Mouse (Mus musculus) thymus, adult 18-20 months (tissue): ENCODE measurements around the gene Kctd21.

ENCODE experiments used
- DNase-seq, 2 experiments: peaks; one replicate each; pipeline ENCODE4 v3.0.0; 2022; ENCODE audit warnings: mixed read lengths in 2 of 2

The Kctd21 gene

DNA sequence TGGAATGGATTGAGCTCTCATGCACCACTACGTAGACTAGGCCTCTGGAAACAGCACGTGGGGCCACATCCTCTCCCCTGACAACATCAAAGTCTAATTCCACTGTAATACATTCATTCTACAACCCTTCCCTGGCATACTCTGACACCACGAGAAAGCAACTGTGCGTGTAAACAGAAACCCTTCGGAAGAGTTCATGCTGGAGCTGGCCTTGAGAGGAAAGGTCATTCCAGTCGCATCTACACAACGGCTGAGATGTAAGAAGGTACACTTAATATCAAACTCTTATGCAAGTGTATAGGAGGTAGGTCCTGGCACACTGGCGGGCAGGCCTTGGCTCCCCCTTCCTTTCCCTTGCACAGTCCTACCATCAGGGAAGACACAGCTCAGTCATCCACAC is 7.8 kb upstream of the Kctd21 start:
- no peak for DNase-seq

DNA sequence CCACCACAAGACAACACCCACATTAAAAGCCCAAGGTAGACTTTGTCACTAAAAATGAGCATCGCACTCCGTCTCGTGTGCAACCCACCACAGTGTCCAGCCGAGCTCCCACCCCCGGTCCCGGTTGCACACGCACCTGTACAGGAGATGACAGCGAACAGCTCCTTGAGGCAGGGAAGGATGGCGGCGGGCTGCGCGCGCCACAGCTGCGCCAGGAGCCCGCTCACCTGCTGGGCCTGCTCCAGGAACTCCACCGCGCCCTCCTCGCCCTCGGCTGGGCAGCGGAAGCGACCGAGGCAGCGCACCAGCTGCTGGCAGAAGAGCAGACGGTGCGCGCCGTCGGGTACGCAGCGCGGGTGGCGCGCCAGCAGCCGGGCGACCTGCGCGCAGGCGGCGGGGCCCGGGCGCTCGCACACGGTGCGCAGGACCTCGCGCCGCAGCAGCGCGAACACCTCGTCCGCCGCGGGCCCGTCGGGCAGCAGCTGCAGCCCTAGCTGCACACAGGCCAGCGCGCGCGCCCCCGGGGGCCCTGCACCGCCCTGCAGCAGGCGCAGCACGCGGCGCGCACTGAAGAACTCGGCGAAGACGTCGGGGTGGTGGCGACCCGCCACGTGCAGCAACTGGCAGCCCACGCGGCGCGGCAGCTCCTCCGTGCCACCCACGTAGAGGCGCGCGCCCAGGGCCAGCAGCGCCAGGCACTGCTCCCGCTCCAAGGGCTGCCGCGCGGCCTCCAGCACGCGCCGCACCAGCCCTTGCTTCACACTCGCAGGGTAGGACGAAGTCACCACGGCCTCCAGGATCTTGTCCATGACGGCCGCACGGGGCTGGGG is 6.8 kb upstream of the Kctd21 start:
- no peak for DNase-seq

DNA sequence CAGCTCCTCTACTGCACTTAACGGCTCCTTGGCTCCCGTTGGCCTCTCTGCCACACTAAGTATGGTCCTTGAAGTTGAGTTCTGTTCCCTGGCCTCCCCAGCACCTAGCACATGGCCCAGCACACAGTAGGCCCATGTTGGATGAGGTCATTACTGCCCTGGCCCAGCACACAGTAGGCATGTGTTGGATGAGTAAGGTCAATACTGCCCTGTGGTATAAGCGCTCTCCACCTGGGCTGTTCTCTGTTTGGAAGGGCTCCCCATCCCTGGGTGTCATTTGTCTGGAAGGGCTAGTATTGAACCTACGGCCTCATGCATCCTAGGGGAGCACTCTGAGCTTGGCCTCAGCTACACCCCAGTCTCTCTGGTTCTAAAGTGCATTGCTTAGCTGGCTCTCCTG is 4.8 kb upstream of the Kctd21 start:
- DNase-seq = no peak

DNA sequence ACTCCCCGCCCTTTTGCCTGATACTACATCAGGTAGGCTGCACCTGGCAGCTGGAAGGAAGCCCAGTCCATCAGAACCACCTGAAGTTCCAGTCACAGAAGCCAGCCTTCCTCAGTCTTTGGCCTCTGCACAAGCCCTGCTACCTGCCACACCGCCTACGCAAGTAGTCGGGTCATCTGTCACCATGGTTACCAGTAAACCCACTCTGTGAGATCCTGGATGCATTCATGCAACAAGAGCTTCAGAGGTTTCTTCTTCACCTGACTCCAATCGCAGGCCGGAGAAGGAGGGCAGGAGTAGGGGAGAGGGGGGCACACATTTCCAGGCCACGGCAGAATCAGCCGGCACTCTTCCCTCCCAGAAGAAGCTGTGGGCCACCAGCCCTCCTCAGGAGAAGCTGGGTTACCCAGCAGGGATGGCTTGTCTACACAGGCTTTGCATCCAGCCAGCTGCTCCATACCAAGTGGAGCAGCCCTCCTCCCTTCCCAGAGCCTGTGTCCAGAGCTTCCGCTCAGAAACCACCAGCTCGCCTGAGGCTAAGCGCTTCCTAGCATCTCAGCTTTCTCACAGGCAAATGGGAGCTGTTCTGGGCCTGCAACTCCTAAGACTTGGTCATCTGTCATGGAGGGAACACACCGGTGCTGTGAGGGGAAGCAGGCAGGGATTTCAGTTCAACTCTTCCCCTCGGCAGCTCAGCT is 3.1 kb upstream of the Kctd21 start:
- no peak for DNase-seq

DNA sequence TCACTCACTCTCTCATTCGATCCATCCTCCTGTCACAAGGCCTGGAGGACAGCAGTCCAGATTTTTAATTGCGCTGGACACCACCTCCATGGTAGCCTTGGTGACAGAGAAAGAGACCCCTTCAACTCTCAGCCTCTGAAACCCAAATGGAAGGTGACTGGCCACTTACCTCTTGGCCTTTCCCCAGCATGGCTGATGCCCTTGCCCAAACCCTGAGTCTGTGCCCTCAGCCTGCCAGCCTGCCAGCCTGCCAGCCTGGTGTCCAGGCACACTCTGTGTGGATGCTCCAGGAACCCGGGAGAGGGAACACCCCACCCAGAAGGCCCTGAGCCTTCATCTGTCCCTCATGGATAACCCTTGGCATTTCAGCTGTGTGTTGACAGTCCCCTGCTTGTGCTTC is 2.5 kb upstream of the Kctd21 start:
- no peak for DNase-seq

DNA sequence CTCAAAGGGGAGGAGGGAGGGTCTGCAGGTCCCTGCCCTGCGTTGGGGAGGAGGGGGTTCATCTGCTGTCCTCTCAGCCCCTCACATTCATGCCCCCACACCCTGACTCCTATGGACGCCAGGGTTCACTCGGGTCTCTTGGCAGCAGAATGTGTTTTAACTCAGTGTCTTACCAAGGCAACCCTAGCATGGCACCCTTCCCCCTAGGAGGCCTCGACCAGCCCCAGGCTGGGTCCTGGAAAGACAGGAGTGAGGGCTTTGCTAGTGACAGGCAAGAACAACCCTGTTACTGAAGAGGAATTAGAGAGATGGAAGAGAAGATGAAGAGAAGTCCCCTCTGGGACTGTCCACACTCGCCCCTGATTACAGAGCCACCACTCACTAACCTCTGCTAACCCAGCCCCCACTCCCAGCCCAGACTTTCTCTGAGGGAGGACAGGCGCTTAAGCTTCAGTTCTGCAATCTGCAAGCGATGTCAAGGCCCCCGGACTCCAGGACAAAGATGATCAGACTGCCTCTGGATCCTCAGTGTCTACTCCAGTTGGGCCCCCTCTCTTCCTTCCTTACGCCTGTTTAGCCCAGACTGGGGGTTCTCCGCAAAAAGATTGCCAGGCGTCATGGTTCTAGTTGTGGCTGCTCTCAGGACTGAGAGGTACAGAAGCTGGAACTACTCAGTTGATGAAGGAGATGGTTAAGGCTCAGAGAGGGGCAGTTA is 1.0 kb upstream of the Kctd21 start:
- DNase-seq = peak in 1 of 2 experiments; percentile 14

DNA sequence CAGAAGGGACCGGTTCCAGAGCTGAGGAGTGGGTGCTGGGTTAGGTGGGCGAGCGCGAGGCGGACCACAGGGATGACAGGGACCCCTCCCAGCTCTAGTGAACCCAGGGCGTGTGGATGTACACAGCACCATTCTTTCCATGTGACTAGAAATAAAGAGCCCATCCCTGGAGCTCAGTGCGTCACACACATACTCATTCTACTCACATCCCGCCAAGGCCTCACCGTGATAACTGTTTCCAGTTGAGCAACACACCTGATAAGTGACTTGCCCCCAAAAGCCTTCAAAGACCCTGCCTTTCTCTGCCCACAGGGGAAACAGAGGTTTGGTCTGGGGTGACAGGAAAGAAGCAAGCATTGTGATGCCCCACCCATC is 527 bp downstream of the Kctd21 start:
- DNase-seq = no peak

DNA sequence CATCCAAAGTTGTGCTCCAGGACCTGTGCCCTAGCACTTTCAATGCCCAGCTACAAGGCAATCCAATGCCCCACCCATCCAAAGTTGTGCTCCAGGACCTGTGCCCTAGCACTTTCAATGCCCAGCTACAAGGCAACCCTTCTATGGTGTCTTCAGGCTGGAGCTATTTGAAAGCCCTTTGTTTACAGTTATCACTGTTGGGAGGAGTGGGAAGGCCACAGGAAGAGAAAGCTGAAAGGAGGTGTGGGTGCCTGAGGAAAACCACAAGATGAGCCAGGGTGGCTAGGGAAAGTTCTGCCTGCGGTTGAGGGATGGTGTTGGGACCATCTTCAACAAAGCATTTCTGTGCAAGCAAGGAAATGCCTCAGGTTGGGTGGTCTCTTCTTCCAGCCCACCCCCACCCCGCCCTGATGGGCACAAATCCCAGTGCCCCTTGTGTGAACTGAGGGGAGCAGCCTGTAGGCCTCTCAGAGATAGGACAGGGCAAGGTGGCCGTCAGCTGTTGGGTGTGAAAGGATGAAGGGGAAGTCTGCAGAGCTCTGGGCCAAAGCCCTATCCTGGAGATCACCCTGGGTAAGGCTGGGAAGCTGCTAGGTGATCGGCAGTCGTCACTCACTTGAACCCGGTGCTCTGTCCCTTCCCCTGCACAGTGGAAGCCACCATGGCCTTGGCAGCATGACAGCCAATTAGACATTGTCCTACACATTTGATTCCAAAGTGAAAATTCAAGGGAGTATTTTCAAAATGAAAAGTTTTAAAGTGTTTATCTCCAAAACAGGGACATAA is 1.2 kb downstream of the Kctd21 start:
- no peak for DNase-seq

DNA sequence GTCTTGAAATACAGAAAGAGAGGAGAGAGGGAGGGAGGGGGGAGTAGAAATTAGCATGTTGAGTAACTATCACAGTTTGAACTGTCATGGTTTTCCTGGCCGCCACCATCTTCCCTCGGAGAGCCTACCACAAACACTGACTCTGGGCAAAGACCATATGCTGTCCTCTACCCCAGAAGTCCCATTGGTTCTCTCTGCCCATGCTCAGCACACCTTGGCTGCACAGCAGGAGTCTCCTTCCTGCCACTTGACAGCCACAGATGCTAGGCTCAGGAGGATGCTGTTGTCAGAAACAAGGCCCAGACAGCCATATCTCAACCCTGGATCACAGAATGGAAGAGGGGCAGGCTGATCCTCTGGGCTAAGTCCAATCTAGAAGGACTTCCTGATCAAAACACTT is 2.3 kb downstream of the Kctd21 start:
- no peak for DNase-seq

DNA sequence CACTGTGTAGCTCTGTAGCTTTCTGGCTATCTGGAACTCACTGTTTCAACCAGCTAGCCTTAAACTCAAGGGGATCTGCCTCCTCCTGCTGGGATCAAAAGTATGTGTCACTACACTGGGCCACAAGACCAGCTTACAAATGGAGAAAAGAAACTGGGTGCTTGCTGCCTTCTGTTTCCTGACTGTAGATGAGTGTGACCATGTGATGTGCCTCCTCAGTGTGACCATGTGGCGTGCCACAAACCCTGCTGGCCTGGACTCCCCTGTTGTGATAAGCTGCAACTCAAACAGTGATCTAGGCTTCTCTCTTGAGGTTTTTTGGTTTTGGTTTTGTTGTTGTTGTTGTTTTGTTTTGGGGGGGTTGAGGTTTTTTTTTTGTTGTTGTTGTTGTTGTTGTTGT is 4.6 kb downstream of the Kctd21 start:
- DNase-seq = no peak

DNA sequence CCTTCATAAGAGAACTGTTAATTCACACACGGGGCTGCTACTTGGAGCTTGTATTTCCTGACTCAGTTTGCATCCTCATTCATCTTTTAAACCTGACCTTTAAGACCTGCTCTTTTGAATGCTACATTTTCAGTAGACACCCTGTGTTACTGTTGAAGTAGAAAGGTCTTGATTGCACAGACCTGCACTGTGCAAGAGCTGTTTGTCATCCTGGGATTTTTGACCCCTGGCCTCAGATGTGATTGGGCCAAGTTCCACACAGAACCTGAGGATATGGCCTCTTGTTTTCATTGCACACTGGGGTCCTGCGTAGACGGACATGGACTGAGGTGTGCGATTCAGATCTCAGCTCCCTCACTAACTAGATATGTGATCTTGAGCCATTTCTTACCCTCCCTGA is 6.5 kb downstream of the Kctd21 start:
- DNase-seq = no peak

DNA sequence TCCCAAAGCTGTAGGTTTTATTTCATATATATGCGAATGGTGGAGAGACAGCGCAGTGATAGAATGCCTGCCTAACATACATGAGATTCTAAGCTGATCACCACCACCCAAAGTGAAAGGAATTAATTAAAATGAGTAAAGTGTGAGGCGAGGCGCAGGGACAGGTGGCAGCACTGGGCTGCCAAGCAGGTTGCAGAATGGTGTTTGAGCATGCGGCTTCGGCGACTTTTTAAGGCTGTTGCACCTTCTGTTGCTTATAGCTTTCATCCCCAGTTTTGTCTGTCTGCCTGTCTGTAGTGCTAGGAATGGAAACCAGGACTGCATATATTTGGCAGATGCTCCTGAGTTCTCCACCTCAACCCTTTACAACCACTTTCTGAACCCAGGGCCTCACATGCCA is 7.5 kb downstream of the Kctd21 start:
- no peak for DNase-seq

DNA sequence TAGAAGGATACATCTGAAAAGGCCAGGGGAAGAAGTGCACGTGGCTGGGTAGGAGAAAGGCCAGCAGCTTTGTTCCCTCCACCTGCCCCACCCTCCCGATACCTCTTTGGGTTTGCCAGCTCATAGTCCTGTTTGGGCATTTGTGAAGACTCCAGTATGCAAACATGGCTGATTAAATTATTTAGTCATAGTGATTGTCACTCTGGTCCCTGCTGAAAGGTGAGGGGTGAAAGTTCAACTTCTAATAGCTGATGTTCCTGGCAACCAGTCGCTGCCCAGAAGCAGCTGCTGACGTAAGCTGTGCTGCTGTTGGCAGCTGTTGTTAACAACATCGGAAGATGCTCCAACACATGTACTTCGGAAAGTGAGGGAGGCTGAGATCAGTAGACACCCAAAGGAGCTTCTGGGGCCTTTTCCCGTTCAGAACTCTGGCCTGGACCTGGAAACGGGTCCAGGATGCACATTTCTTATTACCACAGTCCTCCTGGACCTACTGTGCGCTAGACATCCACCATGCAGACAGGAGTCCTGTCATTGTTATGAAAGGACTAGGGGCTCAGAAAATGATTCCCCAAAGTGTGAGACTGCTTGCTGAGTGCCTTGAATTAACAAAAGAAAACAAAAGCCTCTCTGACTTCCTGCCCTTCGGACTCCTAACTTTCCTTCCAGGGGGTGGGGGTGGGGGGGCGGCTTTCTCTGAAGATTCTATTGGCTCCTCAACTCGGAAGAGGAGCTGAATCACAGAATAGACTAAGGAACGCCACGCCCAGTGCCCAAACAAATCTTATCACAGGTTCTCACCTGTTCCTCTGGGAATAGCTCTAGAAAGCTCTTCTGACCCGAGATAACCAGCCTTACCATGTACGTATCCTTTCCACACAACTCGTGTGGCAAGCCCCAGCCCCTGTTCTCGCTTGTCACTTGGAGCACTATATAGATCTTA is 9.1 kb downstream of the Kctd21 start:
- DNase-seq = no peak

DNA sequence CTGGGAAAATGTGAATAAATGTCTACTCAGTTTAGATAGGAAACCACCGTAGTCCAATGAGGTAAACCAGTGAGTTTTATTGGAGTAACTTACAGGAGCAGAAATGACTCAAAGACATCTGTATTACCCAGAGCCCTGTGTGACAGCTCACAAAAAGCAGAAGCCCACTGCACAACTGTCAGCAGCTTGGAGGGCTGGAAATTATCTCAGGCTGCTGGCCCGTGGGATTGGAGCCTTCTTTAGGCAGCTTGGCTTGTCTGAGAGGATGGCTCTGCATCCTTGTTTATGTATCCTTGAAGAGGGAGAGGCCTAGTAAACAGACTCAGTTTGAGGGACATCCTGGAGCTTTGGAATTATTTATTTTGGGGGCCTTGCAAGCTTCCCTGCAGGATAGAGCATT is 10.8 kb downstream of the Kctd21 start:
- no peak for DNase-seq

DNA sequence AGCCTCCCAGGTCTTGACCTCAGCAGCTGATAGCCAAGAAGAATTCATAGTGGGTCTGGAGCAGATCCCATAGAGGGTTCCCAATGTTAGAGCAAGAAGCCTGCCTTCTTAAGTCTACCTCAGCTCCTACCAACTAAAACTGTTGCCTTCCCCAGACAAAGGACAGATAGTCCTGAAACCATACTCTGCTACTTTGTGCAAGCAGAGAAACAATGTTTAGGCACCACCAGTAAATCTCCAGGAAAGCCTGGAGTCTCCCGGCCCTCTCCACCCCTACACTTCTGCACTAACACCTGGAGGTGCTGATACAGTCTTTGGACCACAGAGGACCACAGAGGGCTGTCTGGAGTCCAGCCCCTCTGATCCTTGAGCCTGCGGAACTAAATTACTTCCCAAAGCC is 12.5 kb downstream of the Kctd21 start:
- no peak for DNase-seq

DNA sequence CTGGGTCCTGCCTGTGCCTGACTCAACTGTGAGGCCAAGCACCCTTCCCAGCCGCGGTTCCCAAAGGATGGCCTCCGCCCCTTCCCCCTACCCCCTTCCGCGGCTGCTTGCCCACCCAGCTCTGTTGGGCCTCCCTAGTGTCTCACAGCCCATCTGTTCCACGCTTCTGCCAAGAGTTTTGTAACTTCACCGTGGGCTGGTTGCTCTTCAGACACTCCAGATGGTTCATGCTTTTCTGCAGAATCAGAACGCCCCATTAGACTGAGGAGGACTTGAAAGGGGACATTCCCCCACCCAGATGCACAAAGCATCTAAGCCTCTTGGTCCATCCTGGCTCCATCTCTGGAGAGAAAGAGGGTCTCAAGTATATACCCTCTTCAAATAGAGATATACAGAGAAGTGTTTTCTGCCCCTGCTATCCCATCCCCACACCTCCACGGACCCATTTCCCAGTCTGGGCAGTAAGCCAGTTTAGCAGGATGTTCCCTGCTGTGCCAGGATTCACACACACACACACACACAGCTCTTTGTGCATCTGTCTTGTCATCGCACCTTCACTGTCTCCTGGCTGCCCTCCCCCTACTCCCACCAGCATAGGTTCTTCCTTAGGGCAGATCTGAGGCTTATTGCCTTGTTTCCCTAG is 13.2 kb downstream of the Kctd21 start:
- no peak for DNase-seq

DNA sequence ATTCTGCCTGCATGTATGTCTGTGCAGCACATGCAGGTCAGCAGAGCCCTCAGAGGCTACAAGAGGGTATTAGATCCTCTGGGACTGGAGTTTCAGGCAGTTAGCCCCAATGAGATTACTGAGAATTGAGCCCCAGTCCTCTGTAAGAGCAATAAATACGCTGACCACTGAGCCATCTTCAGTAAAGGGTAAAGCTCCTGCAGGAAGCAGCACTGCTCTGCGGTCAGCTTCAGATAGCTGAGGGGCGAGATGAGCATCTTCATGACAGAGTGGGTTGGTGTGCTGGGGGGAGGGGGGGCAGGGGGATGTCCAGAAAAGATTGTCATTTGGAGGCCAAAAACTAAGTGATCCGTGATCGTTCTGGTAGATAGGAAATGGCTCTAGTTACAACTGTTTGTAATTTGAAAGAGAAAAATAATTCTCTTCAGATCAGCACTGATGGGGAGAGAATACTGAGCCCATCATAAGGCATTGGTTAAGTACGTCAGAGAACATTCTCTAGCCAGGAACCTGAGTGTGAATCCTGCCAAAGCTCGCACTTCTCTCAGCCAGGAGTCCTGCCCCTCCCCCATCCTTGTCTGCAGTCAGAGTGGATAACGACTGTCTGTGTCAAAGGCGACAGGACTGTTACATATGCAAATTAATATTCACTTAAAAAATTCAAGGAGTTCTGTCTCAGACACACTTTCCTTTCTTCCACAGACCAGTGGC is 14.1 kb downstream of the Kctd21 start:
- no peak for DNase-seq

DNA sequence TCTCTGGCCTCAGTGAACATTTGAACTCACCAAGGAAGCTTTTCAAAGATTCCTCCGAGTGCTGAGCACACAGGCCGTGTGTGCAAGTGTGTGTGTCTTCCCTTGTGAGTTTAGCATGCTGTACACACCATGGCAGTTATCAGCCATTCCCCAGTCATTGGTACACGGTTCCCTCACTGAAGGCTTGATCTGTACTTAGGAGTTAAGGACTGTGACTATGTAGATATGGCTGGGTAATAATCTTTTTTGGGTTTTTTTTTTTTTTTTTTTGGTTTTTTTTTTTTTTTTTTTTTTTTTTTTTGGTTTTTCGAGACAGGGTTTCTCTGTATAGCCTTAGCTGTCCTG is 14.7 kb downstream of the Kctd21 start:
- DNase-seq = no peak

DNA sequence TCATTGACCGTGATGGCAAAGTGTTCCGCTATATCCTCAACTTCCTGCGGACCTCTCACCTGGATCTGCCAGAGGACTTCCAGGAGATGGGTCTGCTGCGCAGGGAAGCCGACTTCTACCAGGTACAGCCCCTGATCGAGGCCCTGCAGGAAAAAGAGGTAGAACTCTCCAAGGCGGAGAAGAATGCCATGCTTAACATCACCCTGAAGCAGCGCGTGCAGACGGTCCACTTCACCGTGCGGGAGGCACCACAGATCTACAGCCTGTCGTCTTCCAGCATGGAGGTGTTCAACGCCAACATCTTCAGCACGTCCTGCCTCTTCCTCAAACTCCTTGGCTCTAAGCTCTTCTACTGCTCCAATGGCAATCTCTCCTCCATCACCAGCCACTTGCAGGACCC is 15.3 kb downstream of the Kctd21 start:
- DNase-seq = no peak

DNA sequence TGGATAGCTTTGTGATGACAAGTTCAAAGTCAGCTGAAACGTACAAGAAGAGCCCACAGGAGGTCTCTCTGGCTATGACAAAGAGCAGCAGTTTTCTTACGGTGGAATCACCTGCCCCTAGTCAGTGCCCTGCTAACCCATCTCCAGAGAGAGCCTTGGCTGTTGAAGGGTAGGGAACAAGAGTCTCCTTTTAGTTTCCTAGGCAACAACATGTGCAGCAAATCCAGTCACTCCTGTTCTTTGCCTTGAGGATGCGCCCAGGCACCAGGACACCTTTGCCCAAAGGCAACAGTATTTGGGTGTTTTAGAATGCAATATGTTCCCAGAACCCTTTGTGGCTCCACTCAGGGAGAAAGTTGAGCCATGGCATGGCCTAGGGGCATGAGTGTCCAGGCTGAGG is 16.2 kb downstream of the Kctd21 start:
- no peak for DNase-seq

DNA sequence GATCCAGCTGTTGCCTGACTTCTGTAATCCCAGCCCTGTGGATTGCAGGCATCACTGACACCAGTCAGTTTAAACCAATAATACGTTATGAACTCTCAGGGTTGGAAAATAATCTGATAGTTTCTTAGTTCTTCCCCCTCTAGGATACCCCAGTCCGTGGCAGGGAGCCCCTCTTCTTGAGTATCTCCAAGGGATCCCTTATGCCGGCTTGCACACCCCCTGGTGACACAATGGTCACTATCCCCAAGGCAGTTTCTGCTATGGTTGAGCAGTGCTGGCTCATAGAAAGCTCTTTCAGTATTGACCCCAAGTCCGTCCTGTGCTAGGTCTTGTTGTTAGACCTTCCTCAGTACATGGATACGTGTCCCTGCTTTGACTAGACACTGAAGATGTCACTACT is 16.7 kb downstream of the Kctd21 start:
- DNase-seq = no peak
